Mouse (Mus musculus) hematopoietic stem cell, adult 5-6 weeks (primary cell): ENCODE results near the gene Gm17402. TPM values are rescaled to one million over a fixed set of nuclear protein-coding genes. Genes with fewer than 3 reads are reported as not detected.

Source experiments
- ATAC-seq, 2 experiments: fragments of 125-278 bp in 1 of 2; replicated peaks in 1 of 2; 2 replicates each; pipeline ENCODE4 v1.8.0; 2016 to 2017; ENCODE audit warnings: inconsistent platforms in 2 of 2, mild to moderate bottlenecking in 2 of 2, moderate number of reproducible peaks in 2 of 2, low read depth in 1 of 2, moderate TSS enrichment in 1 of 2; ENCODE audit not compliant: low FRiP score in 2 of 2, poor library complexity in 2 of 2, severe bottlenecking in 2 of 2, insufficient read depth in 1 of 2, low TSS enrichment in 1 of 2
- total RNA-seq: library from RNA; stranded (forward); fragments of 172-1452, 232-1000 nt; gene quantifications from 2 replicates; pipeline ENCODE4 v1.2.3, GENCODE M21; 2017

Gm17402 gene
- total RNA-seq, 1 experiment from 2014 or later: not detected

- no peak for ATAC-seq
These were observed 35.4 kb downstream of the Gm17402 start for GRCm38 (mm10) chr3:67339558-67339957.

- no peak for ATAC-seq
These were observed 52.5 kb downstream of the Gm17402 start for GRCm38 (mm10) chr3:67322422-67322821.

Other genes with a start within 250 kb of the Gm17402 start
- 0.55 and 2.2 TPM in 2 replicates for gene Mlf1, start 1.1 kb downstream of the Gm17402 start, total RNA-seq
- 35.8 and 83.5 TPM in 2 replicates for gene Gfm1, start 54.9 kb upstream of the Gm17402 start, total RNA-seq
- 18.4 and 22.6 TPM in 2 replicates for gene Lxn, start 88.8 kb upstream of the Gm17402 start, total RNA-seq
- gene Rarres1, start 140.4 kb upstream of the Gm17402 start, total RNA-seq: not detected in 2 replicates
- 113 and 120 TPM in 2 replicates for gene Mfsd1, start 207.6 kb upstream of the Gm17402 start, total RNA-seq